Mouse (Mus musculus): ENCODE measurements around the gene Ifnz. TPM values are rescaled to one million over a fixed set of nuclear protein-coding genes. Genes with fewer than 3 reads are reported as not detected.
"Not testable (repeated sequence)": the region's sequence is repeated elsewhere in the genome, so short reads cannot be mapped to it uniquely, and the experiment has no call there.

Gene Ifnz
- polyA plus RNA-seq, 1 experiment from 2014 or later: 0.46 TPM

GRCm38 (mm10) chr4:88805761-88806160 lies 23.8 kb downstream of the Ifnz start:
- not testable (repeated sequence) for H3K4me1 ChIP-seq (replicated peaks; ENCODE audit: insufficient read depth, low read length); H3K9ac ChIP-seq (ENCODE audit: low read depth, low read length); H3K4me3 ChIP-seq (replicated peaks; ENCODE audit: low read depth, low read length); H3K27me3 ChIP-seq (ENCODE audit: insufficient read depth, low read length); H3K4me2 ChIP-seq (ENCODE audit: low read length); H3K36me3 ChIP-seq (ENCODE audit: insufficient read depth, low read length); DNase-seq (ENCODE audit: low spot score); ATAC-seq (replicated peaks; ENCODE audit: low FRiP score, low read depth); H3K9me3 ChIP-seq (replicated peaks; ENCODE audit: low read length); H3K27ac ChIP-seq
- TF ChIP-seq CTCF (IDR thresholded peaks at IDR 0.05; ENCODE audit: low read depth): peak; percentile 39
- WGBS: no CpG with 5 or more reads among the region's 34 CpGs

GRCm38 (mm10) chr4:88815928-88816327 lies 34.0 kb downstream of the Ifnz start, which contains the start of gene Ifna7:
Gene Ifna7, plus strand, starts transcription at chr4:88816228.
- no peak for ATAC-seq (replicated peaks; ENCODE audit: low FRiP score, low read depth)
- TF ChIP-seq CTCF (IDR thresholded peaks at IDR 0.05; ENCODE audit: low read depth): no peak
- H3K4me2 ChIP-seq (ENCODE audit: low read length): no peak within 1 kb of the TSS

GRCm38 (mm10) chr4:88819659-88820058 lies 37.7 kb downstream of the Ifnz start, which contains the start of gene Ifna11:
Gene Ifna11, plus strand, starts transcription at chr4:88819959.
- ATAC-seq (replicated peaks; ENCODE audit: low FRiP score, low read depth): no peak
- Histone ChIP-seq H3K4me2 (ENCODE audit: low read length) (no peak within 1 kb of the TSS), H3K27ac (no peak within 1 kb of the TSS), H3K9me3 (replicated peaks; ENCODE audit: low read length) (no peaks in the 10 kb centered on the region), H3K27me3 (ENCODE audit: insufficient read depth, low read length) (no peaks in the 10 kb centered on the region), H3K4me1 (replicated peaks; ENCODE audit: insufficient read depth, low read length) (no peaks in the 10 kb centered on the region), H3K36me3 (ENCODE audit: insufficient read depth, low read length) (no peaks in the 10 kb centered on the region), H3K9ac (ENCODE audit: low read depth, low read length) (no peak within 1 kb of the TSS), H3K4me3 (replicated peaks; ENCODE audit: low read depth, low read length) (no peak within 1 kb of the TSS)
- no peak for TF ChIP-seq CTCF (IDR thresholded peaks at IDR 0.05; ENCODE audit: low read depth)
- no peak for DNase-seq (ENCODE audit: low spot score)
- 79% methylated on average over 1 of the region's 1 CpGs for WGBS

More at GRCm38 (mm10) chr4:88815928-88816327, 34.0 kb downstream of the Ifnz start, which contains the start of gene Ifna7:
- H3K4me1 ChIP-seq (replicated peaks; ENCODE audit: insufficient read depth, low read length): no peaks in the 10 kb centered on the region
- no peaks in the 10 kb centered on the region for H3K27me3 ChIP-seq (ENCODE audit: insufficient read depth, low read length)
- no peak for DNase-seq (ENCODE audit: low spot score)
- no peak within 1 kb of the TSS for H3K27ac ChIP-seq
- H3K9ac ChIP-seq (ENCODE audit: low read depth, low read length): no peak within 1 kb of the TSS
- H3K9me3 ChIP-seq (replicated peaks; ENCODE audit: low read length): no peaks in the 10 kb centered on the region
- 63% methylated on average over 3 of the region's 3 CpGs for WGBS
- H3K36me3 ChIP-seq (ENCODE audit: insufficient read depth, low read length): no peaks in the 10 kb centered on the region
- no peak within 1 kb of the TSS for H3K4me3 ChIP-seq (replicated peaks; ENCODE audit: low read depth, low read length)

- no peak overlapping the region for H3K9ac ChIP-seq (ENCODE audit: low read depth, low read length)
- H3K4me3 ChIP-seq (replicated peaks; ENCODE audit: low read depth, low read length): no peak overlapping the region
- H3K4me2 ChIP-seq (ENCODE audit: low read length): no peak overlapping the region
- peak; percentile 66 for TF ChIP-seq CTCF (IDR thresholded peaks at IDR 0.05; ENCODE audit: low read depth)
- DNase-seq (ENCODE audit: low spot score) (peak; percentile 51), ATAC-seq (replicated peaks; ENCODE audit: low FRiP score, low read depth) (no peak)
- H3K9me3 ChIP-seq (replicated peaks; ENCODE audit: low read length): no peaks in the 10 kb centered on the region
- 23% methylated on average over 4 of the region's 4 CpGs for WGBS
- H3K4me1 ChIP-seq (replicated peaks; ENCODE audit: insufficient read depth, low read length): no peaks in the 10 kb centered on the region
- H3K27ac ChIP-seq: no peak overlapping the region
- no peaks in the 10 kb centered on the region for H3K27me3 ChIP-seq (ENCODE audit: insufficient read depth, low read length)
- H3K36me3 ChIP-seq (ENCODE audit: insufficient read depth, low read length): no peaks in the 10 kb centered on the region
Observed at GRCm38 (mm10) chr4:88822995-88823394, 41.1 kb downstream of the Ifnz start.

DNA sequence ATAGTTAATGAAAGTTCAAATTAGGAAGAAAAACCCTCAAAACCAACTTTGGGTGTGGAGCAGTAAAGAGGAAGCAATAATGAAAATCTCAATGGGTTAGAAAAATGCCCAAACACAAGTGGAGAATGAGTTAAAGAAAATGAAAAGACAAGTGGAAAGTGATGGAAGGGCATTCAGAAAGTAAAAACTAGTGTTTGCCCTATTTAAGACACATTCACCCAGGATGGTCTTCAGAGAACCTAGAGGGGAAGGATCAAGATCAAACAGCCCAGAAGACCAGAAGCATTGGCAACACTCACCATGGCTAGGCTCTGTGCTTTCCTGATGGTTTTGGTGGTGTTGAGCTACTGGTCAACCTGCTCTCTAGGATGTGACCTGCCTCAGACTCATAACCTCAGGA lies 45.2 kb downstream of the Ifnz start, which contains the start of gene Ifna6:
TSS of gene Ifna6 (plus strand) at position 301 of the 400 bp plus-strand sequence.
- H3K4me1 ChIP-seq (replicated peaks; ENCODE audit: insufficient read depth, low read length); H3K4me2 ChIP-seq (ENCODE audit: low read length); H3K27ac ChIP-seq; H3K9me3 ChIP-seq (replicated peaks; ENCODE audit: low read length); H3K9ac ChIP-seq (ENCODE audit: low read depth, low read length); ATAC-seq (replicated peaks; ENCODE audit: low FRiP score, low read depth); DNase-seq (ENCODE audit: low spot score); H3K36me3 ChIP-seq (ENCODE audit: insufficient read depth, low read length); H3K27me3 ChIP-seq (ENCODE audit: insufficient read depth, low read length); H3K4me3 ChIP-seq (replicated peaks; ENCODE audit: low read depth, low read length): not testable (repeated sequence)

- Histone ChIP-seq H3K9me3 (replicated peaks; ENCODE audit: low read length) (no peaks in the 10 kb centered on the region), H3K27me3 (ENCODE audit: insufficient read depth, low read length) (no peaks in the 10 kb centered on the region), H3K4me3 (replicated peaks; ENCODE audit: low read depth, low read length) (no peak overlapping the region), H3K4me2 (ENCODE audit: low read length) (no peak overlapping the region), H3K9ac (ENCODE audit: low read depth, low read length) (no peak overlapping the region), H3K4me1 (replicated peaks; ENCODE audit: insufficient read depth, low read length) (no peaks in the 10 kb centered on the region), H3K36me3 (ENCODE audit: insufficient read depth, low read length) (no peaks in the 10 kb centered on the region), H3K27ac (no peak overlapping the region)
- DNase-seq (ENCODE audit: low spot score) (peak; percentile 59), ATAC-seq (replicated peaks; ENCODE audit: low FRiP score, low read depth) (no peak)
- TF ChIP-seq CTCF (IDR thresholded peaks at IDR 0.05; ENCODE audit: low read depth): peak; percentile 64
- 32% methylated on average over 4 of the region's 4 CpGs for WGBS
Observed at GRCm38 (mm10) chr4:88830523-88830922, 48.6 kb downstream of the Ifnz start.

Other genes starting within 250 kb of the Ifnz start
- gene Ifna15, start 223.9 kb upstream of the Ifnz start, polyA plus RNA-seq (2015; fragmentation: Nextera tagmentation; extraction: Ambion mirVana): not detected in 2 replicates
- gene Ifna14, start 210.3 kb upstream of the Ifnz start, polyA plus RNA-seq (2015; fragmentation: Nextera tagmentation; extraction: Ambion mirVana): not detected in 2 replicates
- gene Ifna9, start 189.7 kb upstream of the Ifnz start, polyA plus RNA-seq (2015; fragmentation: Nextera tagmentation; extraction: Ambion mirVana): not detected in 2 replicates
- not detected in 2 replicates for gene Ifna12, start 178.8 kb upstream of the Ifnz start, polyA plus RNA-seq (2015; fragmentation: Nextera tagmentation; extraction: Ambion mirVana)
- not detected in 2 replicates for gene C87499, start 147.7 kb upstream of the Ifnz start, polyA plus RNA-seq (2015; fragmentation: Nextera tagmentation; extraction: Ambion mirVana)
- not detected in 2 replicates for gene Ifna13, start 137.7 kb upstream of the Ifnz start, polyA plus RNA-seq (2015; fragmentation: Nextera tagmentation; extraction: Ambion mirVana)
- gene Ifna16, start 105.2 kb upstream of the Ifnz start, polyA plus RNA-seq (2015; fragmentation: Nextera tagmentation; extraction: Ambion mirVana): not detected in 2 replicates
- gene Ifna2, start 98.2 kb upstream of the Ifnz start, polyA plus RNA-seq (2015; fragmentation: Nextera tagmentation; extraction: Ambion mirVana): not detected in 2 replicates
- not detected in 2 replicates for gene Ifnab, start 90.8 kb upstream of the Ifnz start, polyA plus RNA-seq (2015; fragmentation: Nextera tagmentation; extraction: Ambion mirVana)
- gene Gm26566, start 60.3 kb upstream of the Ifnz start, polyA plus RNA-seq (2015; fragmentation: Nextera tagmentation; extraction: Ambion mirVana): 0.38 and 0.49 TPM in 2 replicates
- 84.2 and 86.5 TPM in 2 replicates for gene Klhl9, start 59.7 kb upstream of the Ifnz start, polyA plus RNA-seq (2015; fragmentation: Nextera tagmentation; extraction: Ambion mirVana)
- gene Gm13271, start 27.3 kb upstream of the Ifnz start, polyA plus RNA-seq (2015; fragmentation: Nextera tagmentation; extraction: Ambion mirVana): 0.29 TPM in 1 of 2 replicates, not detected in the other
- gene Gm13283, start 22.0 kb upstream of the Ifnz start, polyA plus RNA-seq (2015; fragmentation: Nextera tagmentation; extraction: Ambion mirVana): 0.49 and 0.71 TPM in 2 replicates
- 0.49 TPM in 1 of 2 replicates, not detected in the other for gene Gm13290, start 8.3 kb upstream of the Ifnz start, polyA plus RNA-seq (2015; fragmentation: Nextera tagmentation; extraction: Ambion mirVana)
- gene Gm13289, start 5.2 kb upstream of the Ifnz start, polyA plus RNA-seq (2015; fragmentation: Nextera tagmentation; extraction: Ambion mirVana): not detected in 2 replicates
- not detected in 2 replicates for gene Gm13272, start 2.3 kb upstream of the Ifnz start, polyA plus RNA-seq (2015; fragmentation: Nextera tagmentation; extraction: Ambion mirVana)
- not detected in 2 replicates for gene Gm13276, start 3.6 kb downstream of the Ifnz start, polyA plus RNA-seq (2015; fragmentation: Nextera tagmentation; extraction: Ambion mirVana)
- not detected in 2 replicates for gene Gm13277, start 6.5 kb downstream of the Ifnz start, polyA plus RNA-seq (2015; fragmentation: Nextera tagmentation; extraction: Ambion mirVana)
- gene Gm13278, start 9.4 kb downstream of the Ifnz start, polyA plus RNA-seq (2015; fragmentation: Nextera tagmentation; extraction: Ambion mirVana): not detected in 2 replicates
- gene Gm13275, start 12.4 kb downstream of the Ifnz start, polyA plus RNA-seq (2015; fragmentation: Nextera tagmentation; extraction: Ambion mirVana): not detected in 2 replicates
- gene Gm13279, start 15.3 kb downstream of the Ifnz start, polyA plus RNA-seq (2015; fragmentation: Nextera tagmentation; extraction: Ambion mirVana): not detected in 2 replicates
- gene Gm13285, start 17.5 kb downstream of the Ifnz start, polyA plus RNA-seq (2015; fragmentation: Nextera tagmentation; extraction: Ambion mirVana): 1.3 TPM in 1 of 2 replicates, not detected in the other
- not detected in 2 replicates for gene Gm13287, start 21.1 kb downstream of the Ifnz start, polyA plus RNA-seq (2015; fragmentation: Nextera tagmentation; extraction: Ambion mirVana)
- 0.09 TPM in 1 of 2 replicates, not detected in the other for gene Gm13288, start 23.4 kb downstream of the Ifnz start, polyA plus RNA-seq (2015; fragmentation: Nextera tagmentation; extraction: Ambion mirVana)
- gene Ifna7, start 34.1 kb downstream of the Ifnz start, polyA plus RNA-seq (2015; fragmentation: Nextera tagmentation; extraction: Ambion mirVana): not detected in 2 replicates
- not detected in 2 replicates for gene Ifna11, start 37.8 kb downstream of the Ifnz start, polyA plus RNA-seq (2015; fragmentation: Nextera tagmentation; extraction: Ambion mirVana)
- not detected in 2 replicates for gene Ifna6, start 45.3 kb downstream of the Ifnz start, polyA plus RNA-seq (2015; fragmentation: Nextera tagmentation; extraction: Ambion mirVana)
- not detected in 2 replicates for gene Ifna5, start 53.4 kb downstream of the Ifnz start, polyA plus RNA-seq (2015; fragmentation: Nextera tagmentation; extraction: Ambion mirVana)
- not detected in 2 replicates for gene Ifna4, start 59.7 kb downstream of the Ifnz start, polyA plus RNA-seq (2015; fragmentation: Nextera tagmentation; extraction: Ambion mirVana)
- gene Ifna1, start 68.0 kb downstream of the Ifnz start, polyA plus RNA-seq (2015; fragmentation: Nextera tagmentation; extraction: Ambion mirVana): not detected in 2 replicates
- gene Ifne, start 98.1 kb downstream of the Ifnz start, polyA plus RNA-seq (2015; fragmentation: Nextera tagmentation; extraction: Ambion mirVana): not detected in 2 replicates

Data from kidney, postnatal 0 days (tissue).